Mouse (Mus musculus) lung, adult 2 months (tissue): Measurements from ENCODE around the gene Hip1.

Source experiments
- CTCF ChIP-seq: fragments of 200-500 bp; IDR thresholded peaks from 2 replicates; pipeline ENCODE4 v1.5.1; 2011; ENCODE audit warnings: mild to moderate bottlenecking, low read length, control low read depth; ENCODE audit not compliant: insufficient read depth
- POLR2A ChIP-seq: fragments of 200-500 bp; IDR thresholded peaks from 2 replicates; pipeline ENCODE4 v1.6.1; 2011; ENCODE audit warnings: low read depth, mild to moderate bottlenecking, control low read depth, low read length, borderline replicate concordance; ENCODE audit errors: extremely low read depth

DNA sequence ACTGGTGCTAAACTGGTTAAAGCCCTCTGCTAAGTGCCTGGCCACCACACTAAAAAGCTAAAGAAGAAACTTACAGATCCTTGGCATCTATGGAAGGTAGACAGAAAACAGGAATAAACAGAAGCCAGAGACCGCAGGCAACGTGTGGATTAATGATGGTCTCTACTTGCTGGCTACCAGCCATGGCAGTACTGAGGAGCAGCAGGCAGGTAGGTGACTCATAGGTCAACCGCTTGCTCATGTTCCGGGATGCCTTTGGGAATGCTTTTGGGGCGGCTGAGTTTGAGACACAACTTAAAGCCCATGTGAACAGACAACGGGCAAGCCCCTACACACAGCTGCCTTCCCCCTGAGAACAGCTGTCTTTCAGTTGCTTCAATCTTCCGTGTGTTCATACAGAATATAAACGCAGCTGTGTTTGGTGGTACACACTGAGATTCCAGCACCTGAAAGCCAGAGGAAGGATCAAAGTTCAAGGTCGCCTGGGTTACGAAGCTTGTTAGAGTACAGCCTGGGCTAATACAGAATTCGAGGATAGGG is 13.5 kb downstream of the Hip1 start:
- TF ChIP-seq CTCF (no peak), POLR2A (no peak)
